Mouse (Mus musculus): ENCODE data around the gene Pef1.

Gene Pef1

DNA sequence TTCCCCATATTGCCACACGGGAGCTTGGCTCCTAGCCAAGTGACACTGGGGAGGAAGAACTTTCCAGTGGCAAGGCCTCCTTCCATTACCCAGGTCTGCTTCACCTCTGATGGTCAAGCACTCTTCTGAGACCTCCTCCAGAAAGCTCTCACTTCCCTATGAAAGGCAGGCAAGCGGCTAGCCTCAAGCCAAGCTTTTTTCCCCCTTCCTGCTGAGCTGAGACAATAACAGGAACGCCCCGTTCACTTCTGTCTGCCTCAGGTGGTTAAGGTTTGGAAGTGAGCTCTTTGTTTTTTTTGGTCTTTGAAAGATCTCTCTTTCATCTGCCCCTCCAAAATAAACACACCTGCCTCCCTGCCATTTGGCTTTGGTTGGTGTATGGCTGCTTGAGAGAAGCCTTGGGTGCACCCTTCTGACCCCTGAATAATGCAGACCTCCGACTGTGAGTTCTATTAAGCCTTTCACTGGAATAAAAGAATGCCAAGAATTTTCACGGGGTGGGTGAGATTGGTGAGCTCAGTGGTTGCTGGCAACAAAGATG, at the start of gene Pef1:
Gene Pef1 (plus strand): TSS at position 448 of the 541 bp plus-strand sequence.
- peak; percentile 56 for DNase-seq

DNA sequence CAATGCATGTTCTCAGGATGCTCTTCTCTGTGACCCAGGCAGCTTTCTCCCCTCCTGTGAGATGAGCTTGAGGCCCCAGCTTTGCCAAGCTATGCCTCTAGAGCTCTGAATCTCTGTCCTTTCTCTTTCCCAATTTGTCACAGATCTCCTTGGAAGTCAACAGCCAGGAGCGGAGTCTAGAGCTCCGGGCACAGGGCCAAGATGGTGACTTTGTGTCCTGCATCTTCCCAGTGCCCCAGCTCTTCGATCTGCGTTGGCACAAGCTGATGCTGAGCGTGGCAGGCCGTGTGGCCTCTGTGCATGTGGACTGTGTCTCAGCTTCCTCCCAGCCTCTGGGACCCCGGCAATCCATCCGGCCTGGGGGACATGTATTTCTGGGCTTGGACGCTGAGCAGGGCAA, 49.2 kb upstream of the Pef1 start:
- DNase-seq, result no peak

DNA sequence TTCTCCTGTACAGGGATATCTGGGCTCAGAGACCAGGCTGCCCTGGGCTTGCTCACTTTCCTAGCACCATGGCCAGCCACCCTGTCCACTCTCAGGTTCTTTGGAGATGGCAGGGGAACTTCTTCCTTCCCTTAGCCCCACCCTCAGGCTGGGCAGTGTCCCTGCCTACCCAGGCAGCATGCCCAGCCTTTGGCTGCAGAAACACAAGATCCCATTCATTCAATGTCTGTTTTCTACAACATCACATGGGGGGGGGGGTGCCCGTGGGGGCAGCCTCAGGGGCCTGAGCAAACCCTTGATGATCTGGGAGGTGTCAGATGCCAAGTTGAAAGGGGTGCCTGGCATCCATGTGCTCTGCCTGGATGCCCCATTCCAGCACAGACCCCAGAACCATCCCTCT, 47.6 kb upstream of the Pef1 start:
- no peak for DNase-seq

DNA sequence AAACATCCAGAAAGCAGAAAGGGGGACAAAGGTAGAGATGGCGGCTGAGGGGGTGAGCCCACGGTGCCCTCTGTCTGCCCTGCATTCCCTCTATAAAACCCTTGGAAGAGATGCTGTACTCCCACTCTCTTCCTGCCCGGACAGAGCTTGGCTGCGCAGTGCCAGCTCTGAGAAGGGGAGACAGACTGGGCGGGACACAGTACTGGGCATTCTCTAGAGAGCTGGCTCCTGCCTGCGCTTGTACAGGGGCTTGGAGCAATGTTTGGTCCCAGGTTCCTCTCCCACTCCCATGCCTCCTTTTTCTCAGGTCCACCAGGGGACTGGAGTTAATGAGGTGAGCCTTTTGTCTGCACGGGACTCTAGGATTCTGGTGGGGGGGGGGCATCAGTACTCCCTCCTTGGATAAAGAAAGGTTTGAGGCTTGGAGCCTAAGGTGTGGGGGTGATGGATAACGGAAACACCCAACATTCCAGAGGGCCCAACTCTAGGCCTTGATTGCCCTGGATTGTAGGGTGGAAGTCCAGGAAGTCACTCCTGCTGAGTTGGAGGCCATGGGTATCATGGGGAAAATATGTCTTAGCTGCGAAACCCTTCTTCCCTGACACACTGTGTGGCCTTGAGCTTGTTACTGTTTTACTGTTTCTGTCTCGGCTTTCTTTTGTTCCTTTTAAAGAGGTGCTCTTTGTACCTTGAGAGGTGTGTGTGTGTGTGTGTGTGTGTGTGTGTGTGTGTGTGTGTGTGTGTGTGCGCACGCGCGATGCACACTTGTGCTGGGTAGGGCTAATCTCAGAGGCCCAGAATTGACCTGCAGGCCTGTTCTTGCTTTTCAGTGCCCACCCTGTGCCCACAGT, 47.0 kb upstream of the Pef1 start:
- DNase-seq, result no peak

DNA sequence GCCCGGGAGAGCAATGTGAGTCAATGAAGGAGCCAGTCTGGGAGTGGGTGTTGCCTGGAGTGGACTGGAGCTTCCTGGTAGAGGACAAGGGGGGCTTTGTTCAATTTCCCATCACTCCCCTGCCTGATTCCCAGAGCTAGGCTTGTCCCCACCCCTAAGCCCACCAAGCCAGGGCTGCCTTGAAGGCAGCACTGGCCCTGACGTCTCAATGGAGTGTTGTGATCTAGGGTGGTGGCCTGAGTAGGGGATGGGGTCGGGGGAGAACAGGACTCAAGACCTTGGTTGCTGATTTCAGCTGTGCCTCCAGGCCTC, 46.4 kb upstream of the Pef1 start:
- no peak for DNase-seq

DNA sequence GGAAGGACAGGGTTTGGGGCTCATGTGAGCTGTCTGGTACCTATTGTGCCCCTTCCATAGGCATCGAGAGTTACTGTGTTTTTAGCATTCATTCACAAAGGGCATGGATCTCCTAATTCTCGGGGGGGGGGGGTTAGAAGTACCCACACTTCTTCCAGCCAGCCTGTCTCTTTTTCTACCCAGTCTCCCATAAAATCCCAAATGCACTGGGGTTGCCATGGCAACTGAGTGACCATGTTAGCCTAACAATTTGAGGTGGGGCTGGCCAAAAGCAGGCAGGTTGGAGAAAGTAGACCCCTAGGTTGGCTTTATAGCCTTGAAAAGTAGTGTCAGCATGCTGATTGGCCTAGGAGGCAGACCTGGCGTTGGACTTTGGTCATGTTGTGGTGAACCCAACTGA, 45.9 kb upstream of the Pef1 start:
- no peak for DNase-seq

DNA sequence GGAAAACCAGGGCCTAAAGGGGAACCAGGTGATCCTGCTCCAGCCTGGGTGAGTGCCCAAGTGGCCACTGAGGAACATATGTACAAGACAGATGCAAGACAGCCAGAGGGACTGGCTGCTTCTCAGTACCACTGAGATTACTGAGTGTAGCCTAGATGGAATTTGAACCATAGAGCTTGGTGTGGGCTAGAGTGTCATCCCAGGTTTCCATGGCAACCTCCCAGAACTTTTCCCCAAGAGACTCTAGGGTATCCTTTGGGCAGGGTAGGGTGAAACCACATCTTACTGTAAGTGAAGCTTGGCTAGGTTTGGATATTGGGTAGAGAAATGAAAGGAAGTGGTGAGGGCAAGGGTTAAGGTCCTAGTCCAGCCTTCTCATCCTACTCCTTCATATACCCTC, 41.4 kb upstream of the Pef1 start:
- DNase-seq, result no peak

DNA sequence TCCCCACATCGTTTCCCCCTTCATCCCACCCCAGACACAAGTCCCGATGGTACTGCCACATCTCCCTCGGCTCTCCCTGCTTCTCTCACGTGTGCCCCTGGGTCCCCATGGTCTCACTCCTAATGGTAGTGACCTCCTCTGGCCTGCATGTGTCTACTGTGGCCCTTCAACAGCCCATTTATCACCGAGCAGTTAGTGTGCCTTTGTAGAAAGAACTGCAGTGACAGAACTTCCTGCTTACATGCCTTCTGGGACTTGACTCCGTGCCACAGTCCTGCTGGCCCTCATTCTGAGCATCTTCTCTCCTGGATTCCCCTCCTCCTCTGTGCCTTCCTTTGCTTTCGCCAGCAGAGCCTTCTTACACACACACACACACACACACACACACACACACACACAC, 39.2 kb upstream of the Pef1 start:
- DNase-seq, result peak; percentile 69

DNA sequence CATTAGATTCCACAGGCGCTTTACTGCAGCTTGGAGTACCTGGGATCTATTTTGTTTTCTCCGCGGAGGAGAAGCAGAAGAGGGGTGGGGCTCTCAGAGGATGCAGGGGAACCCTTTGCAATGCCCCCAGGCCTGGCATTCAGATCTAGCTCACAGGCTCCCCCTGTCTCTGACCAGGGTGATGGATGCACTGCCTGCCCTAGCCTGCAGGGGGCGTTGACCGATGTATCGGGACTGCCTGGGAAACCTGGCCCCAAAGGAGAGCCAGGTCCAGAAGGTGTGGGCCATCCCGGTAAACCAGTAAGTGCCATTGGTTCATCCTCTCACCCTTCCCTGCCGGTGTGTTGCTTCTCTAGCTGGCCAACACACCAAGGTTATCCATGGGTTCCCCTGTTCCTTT, 35.5 kb upstream of the Pef1 start:
- DNase-seq, result peak; percentile 73

DNA sequence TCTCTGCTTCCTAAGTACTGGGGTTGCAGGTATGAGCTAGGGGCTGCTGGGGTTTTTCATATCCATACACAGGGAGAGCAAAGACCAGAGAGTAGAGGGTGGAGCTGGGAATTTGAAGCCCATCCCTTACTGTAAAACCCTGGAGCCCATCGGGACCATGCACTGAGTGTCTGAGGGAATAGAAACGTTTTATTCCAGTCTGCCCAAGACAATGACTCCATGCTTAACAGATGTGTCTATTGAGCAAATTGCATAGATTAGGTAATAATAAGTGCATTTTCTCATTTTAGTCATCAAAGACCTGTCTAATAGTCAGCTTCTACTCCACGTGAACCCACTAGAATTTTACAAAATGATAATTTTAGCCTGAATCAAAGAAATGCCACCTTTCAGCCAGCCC, 31.8 kb upstream of the Pef1 start:
- DNase-seq, result no peak

DNA sequence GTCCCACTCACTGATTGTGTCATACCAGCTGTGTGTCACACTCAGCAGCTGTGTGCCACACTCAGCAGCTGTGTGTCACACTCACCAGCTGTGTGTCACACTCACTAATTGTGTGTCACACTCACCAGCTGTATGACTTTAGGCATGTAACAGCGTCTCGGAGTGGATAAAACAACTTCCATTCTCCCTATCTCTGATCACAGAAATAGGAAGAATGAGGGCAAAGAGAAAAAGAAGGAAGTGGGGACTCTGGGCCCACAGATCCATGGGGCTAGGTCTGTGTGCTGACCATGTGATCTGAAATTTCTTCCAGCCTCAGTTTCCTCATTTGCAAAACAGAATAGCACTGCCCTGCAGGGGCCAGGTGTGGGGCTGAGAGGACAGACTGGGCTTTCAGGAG, 30.6 kb upstream of the Pef1 start:
- no peak for DNase-seq

DNA sequence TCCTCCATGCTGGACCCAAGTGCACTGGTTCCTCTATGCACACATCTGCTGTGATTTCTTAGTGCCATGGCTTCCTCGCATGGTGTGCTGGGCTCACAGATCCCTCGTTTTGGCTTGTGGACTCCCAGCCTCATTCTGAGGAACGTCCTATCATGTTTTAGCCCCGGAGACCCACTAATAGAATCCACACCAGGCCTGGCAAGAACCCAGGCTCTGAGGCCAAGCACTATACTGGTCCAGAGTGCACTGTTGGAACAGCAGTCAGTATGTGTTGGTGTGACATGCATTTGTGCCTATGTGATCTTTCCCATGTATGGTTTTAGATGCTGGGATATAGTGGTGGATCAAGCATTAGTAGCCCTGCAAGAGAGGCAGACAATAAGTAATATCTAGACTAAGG, 29.0 kb upstream of the Pef1 start:
- no peak for DNase-seq

DNA sequence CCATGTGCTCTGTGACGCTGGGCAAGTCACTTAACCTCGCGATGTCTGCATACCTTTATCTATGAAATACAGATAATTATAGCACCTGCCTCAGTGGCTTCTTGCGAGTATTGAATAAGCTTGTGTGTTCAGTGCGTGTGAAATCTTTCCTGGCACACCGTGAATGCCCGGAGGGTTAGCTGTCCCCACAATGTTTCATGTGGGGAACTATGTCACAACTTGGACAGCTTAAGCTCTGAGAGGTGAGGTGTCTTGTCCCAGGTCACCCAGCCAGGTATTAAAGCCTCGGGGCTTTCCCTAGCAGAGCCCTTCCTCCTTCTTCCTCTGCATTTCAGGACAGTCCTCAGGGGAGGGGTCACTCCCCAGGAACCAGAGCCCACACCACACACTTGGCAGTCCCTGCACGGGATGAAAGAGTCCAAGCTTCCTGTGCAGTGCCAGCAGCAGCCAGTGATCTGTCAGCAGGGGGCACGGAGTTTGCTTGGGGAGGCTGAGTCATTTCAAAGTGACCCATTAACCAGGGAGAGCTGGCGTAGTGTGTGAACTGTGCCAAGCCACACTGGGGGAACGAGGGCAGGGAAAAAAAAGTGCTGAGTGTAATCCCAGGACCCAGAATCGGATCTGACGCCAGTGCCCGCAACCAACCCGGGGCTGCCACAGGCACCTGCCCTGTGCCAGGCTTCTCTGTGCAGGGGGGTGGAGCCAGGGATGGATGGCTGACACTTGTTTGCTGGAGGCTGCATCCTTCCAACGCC, 27.4 kb upstream of the Pef1 start:
- DNase-seq, result no peak

DNA sequence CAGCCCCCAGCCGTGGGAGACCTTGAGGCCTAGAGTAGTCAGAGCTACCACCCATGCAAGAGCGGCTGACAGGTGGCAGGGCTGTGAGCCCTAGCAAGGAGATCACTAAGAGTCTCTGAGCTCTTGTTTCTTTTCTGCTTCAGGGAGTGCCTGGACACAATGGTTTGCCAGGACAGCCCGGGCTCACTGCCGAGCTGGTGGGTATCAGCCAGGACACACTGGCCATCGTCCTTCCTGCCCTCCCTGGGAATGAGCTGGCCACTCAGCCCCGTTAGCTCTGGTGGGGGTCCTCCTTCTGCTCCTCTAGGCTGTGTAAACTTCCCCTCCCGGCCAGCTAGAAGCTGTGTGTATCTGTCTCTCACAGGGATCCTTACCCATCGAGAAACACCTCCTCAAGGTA, 25.5 kb upstream of the Pef1 start:
- no peak for DNase-seq

DNA sequence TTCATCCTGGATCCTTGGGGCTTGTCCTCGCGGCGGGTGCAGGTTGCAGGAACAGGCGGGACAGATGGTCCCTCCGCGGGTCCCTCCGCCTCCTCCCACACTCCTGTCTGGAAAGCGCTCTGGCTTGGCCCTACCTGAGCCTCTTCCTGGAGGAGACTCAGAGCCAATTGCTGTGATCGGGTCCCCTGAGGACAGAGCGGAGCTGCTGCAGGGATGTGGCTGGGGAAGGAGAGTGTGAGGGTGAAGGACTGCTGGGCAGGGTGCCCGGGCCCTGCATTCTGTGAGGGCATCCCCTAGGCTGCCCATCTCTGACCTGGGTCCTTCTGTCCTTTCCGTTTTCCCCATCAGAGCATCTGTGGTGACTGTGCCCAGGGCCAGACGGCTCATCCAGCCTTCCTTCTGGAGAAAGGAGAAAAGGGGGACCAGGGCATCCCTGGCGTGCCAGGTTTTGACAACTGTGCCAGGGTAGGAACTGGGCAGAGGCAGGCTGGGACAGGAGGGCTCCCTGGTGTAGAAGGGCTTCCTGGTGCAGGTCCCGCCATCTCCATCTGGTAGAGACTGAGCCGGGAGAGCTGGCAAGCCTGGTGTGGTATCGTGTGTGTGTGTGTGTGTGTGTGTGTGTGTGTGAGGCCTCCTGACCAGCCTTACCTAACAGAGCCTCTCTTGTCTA, 23.4 kb upstream of the Pef1 start:
- DNase-seq, result no peak

DNA sequence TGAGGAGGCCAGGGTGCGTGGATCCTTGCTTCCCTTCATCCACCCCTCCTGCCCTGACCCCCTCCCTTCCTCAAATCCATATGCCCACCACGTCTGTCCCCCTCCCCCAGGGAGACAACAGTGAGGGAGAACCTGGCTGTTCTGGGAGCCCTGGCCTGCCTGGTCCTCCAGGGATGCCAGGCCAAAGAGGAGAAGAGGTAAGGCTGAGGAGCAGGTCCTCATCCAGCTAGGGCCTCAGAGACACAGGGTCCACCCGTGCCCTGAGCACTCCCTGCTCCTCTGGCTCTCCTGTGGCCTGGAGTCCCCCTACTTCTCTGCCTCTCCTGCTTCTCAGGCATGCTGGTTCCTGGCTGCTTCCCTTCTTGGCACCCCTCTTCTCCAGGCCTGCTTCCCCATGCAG, 22.8 kb upstream of the Pef1 start:
- no peak for DNase-seq

DNA sequence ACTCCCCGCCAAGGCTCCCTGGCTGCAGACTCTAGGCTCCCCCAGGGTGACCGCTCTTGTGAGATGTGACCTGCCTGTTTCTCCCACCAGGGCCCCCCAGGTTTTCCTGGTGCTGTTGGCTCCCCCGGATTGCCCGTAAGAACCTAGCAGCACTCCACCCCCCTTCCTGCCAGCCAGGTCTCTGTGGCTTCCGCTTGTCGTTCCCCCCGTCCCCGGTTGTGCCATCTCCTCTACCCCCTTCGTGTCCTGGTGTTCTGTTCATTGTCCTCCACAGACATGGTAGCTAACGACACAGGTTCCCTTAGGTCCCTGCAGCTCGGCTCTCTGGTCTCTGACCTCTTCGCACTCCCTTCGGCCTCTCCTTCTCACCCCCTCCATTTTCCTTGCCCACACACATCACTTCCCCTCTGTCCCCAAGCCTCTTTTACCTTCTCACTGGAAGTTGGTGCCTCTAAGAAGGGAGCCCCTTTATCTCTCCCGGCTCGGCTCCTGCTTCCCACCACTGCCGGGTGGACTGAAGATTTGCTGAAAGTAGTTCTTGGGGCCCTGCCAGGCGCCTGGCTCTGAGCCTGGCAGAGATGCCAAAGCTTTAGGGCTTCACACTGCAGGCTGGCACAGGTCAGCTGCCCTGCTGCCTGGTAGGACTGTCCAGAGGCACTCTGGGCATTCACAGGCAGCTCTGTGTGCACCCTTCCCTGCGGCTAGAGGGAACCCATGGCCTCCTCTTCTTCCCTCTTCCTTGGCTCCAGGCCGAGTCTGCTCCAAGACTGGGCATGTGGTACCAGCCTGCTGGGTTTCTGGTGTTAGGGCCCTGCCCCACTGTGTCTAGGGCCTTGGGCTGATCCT, 20.8 kb upstream of the Pef1 start:
- DNase-seq, result peak; percentile 59

DNA sequence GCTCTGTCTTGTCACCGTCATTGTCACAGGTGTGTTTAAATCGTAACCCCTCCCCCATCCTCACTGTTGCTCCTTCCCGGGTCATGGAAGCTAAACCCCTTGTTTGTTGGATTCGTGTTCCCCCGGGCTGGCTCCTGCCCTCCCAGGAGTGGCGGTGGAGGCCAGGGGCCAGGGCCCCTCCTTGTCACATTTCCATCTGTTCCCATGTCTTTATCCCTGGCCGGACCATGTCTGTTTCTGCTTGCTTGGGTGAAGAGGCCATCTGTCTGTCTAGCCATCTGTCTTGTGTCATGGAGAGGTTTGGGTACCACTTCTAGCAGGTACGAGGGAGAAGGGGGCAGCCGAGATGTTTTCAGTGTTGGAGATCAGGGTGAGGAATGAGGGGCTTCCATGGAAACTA, 20.1 kb upstream of the Pef1 start:
- no peak for DNase-seq

DNA sequence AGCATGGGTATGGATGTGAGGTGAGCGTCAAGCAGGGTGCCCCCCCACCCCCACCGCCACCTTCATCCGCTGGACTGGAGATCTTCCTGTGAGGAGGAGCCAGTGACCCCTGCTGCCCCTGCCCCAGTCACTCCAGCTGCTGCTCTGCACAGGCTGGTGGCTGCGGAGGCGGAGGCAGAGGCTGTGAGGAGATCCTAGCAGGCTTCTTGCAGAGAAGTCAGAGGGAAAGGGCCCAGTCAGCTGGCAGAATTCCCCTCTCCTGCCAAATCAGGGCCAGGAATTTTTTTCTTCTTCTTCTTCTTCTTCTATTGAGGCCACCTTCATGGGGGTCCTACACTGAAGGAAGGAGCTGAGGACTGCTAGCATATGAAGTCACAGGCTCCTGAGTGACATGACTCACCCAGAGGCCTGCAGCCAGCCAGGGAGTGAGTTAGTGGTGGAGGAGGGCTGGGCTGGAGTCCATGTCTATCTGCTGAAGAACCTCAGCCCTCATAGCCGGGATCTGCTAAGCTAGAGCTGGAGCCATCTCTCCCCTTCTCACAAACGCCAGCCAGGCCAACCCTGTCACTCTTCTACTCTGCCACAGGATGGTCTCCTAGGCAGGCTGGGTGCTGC, 17.9 kb upstream of the Pef1 start:
- peak; percentile 63 for DNase-seq

DNA sequence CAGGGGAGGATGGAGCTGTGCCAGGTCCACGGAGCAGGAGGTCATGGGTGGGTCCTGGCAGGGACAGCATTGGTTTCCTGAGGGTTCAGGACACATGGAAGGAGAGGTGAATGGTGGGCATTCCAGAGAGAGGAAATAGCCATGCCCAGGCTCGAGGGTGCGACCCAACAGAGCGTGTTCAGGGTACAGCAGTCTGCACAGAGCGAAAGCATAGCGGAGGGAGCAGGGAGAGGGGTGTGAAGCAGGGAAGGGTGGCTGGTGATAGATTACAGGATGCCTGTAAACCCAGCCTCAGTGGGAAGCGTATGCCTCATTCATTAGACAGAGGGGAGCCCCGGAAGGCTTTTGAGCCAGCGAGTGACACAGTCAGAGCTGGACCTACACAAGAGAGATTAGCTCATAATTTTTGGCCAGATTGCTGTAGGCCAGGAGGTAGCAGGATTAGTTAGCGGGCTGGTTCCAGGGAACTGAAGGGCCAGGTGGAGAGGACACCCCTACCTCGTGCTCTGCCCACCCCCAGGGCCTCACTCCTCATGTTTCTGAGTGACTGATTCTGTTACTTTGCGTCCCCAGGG, 17.0 kb upstream of the Pef1 start:
- DNase-seq, result no peak

DNA sequence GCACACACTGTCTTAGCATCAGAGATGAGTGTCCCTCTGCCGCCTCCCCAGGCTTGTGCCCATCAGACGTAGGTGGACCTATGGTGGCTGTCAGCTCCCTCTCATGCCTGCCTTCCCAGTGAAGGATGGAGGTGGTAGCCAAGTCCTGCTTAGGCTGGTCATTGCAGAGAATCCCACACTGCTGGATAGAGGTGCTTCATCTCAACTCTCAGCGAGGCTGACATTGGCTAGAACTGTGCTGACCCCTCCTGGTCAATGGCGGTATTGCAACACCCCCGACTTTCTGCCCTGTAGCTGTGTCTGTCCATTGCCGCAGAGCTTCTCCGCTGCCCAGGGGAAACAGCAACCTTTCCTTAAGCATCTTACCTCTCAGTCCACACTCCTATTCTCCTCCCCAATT, 15.1 kb upstream of the Pef1 start:
- DNase-seq, result peak; percentile 93

DNA sequence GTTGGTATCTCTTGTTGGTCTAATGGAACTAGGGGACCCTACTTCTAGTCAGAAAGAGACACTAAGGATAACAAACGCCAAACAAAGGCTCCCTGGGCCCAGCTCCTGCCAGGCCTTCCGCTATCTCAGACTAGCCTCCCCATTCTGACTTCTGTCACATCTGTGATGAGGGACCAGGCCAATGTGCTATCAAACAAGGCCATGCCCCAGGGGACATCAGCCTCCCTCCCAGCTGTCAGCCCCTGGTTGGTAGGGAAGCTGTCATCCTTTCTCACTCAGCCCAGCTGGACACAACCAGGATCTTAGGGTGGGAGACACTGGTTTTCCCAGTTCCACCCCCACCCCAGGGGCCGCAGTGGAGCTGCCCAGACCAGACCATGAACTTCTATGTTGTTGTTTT, 7.2 kb upstream of the Pef1 start:
- no peak for DNase-seq

Data from lung, postnatal 10 days (tissue).